Mouse (Mus musculus): ENCODE measurements around the gene Htr2c. TPM values are rescaled to one million over a fixed set of nuclear protein-coding genes. Genes with fewer than 3 reads are reported as not detected.

Gene Htr2c
- not detected for polyA plus RNA-seq (2017; shearing (Covaris generic))

GRCm38 (mm10) chrX:146962258-146962913 is at the start of gene Htr2c:
Htr2c (plus strand) TSS chrX:146962513.

